Mouse (Mus musculus): Measurements from ENCODE around the gene Doxl2. TPM values are rescaled to one million over a fixed set of nuclear protein-coding genes. Genes with fewer than 3 reads are reported as not detected.

The Doxl2 gene
- polyA plus RNA-seq, 1 experiment from 2014 or later, result not detected

DNA sequence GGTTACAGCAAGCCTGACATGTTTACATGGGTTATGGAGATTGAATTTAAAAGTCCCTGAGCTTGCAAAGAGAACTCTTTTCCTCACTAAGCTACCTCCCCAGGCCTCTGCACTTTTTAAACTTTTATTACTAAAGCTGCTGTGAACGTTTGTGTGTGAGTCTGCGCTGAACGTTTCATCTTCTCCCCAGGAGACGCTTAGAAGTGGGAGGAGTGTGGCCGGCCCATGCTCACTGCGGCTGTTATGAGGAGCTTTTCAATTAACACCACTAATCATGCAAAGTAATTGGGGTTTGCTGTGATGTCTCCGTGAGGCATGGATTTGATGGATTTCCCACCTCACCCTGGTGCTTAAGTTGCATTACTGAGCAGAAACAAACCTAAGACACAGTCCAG is 34.4 kb downstream of the Doxl2 start:
- Histone ChIP-seq H3K36me3 (no peaks in the 10 kb centered on the region), H3K4me2 (peak overlapping the region; percentile 74), H3K27me3 (replicated peaks) (no peaks in the 10 kb centered on the region; the same call in 1 of the 2 replicates), H3K9ac (no peak overlapping the region), H3K9me3 (replicated peaks) (0 out of 2 replicates have a peak, but pooled peaks cover 5% of the 10 kb centered on the region), H3K4me3 (peak overlapping the region; percentile 43; the same call in 1 of the 2 replicates), H3K4me1 (replicated peaks) (peaks cover 8% of the 10 kb centered on the region), H3K27ac (ENCODE audit: poor library complexity, severe bottlenecking) (no peak overlapping the region)
- whole genome bisulfite sequencing, result 32% methylated on average over 7 of the region's 7 CpGs
- ATAC-seq (ENCODE audit: insufficient number of reproducible peaks, low FRiP score), result no peak

GRCm38 (mm10) chr6:49009665-49010064 is 34.9 kb downstream of the Doxl2 start:
- Histone ChIP-seq H3K9me3 (replicated peaks) (0 out of 2 replicates have a peak, but pooled peaks cover 5% of the 10 kb centered on the region), H3K4me3 (no peak overlapping the region), H3K27me3 (replicated peaks) (no peaks in the 10 kb centered on the region; the same call in 1 of the 2 replicates), H3K27ac (ENCODE audit: poor library complexity, severe bottlenecking) (no peak overlapping the region), H3K4me1 (replicated peaks) (peaks cover 8% of the 10 kb centered on the region), H3K4me2 (no peak overlapping the region), H3K36me3 (no peaks in the 10 kb centered on the region), H3K9ac (no peak overlapping the region)
- ATAC-seq (ENCODE audit: insufficient number of reproducible peaks, low FRiP score), result no peak
- 77% methylated on average over 1 of the region's 1 CpGs for WGBS

- no peak overlapping the region for H3K27ac ChIP-seq (ENCODE audit: poor library complexity, severe bottlenecking)
- no peak overlapping the region for H3K4me2 ChIP-seq
- no peaks in the 10 kb centered on the region for H3K36me3 ChIP-seq
- H3K9ac ChIP-seq, result no peak overlapping the region
- H3K27me3 ChIP-seq (replicated peaks), result no peaks in the 10 kb centered on the region; the same call in 1 of the 2 replicates
- H3K9me3 ChIP-seq (replicated peaks), result 0 out of 2 replicates have a peak, but pooled peaks cover 5% of the 10 kb centered on the region
- no peak for ATAC-seq (ENCODE audit: insufficient number of reproducible peaks, low FRiP score)
- H3K4me1 ChIP-seq (replicated peaks), result peaks cover 8% of the 10 kb centered on the region
- WGBS, result 74% methylated on average over 5 of the region's 5 CpGs
- H3K4me3 ChIP-seq, result no peak overlapping the region
These were observed 36.4 kb downstream of the Doxl2 start for GRCm38 (mm10) chr6:49011191-49011590.

- no peak for ATAC-seq (ENCODE audit: insufficient number of reproducible peaks, low FRiP score)
- Histone ChIP-seq H3K36me3 (no peaks in the 10 kb centered on the region), H3K9ac (no peak overlapping the region), H3K27me3 (replicated peaks) (no peaks in the 10 kb centered on the region; the same call in 1 of the 2 replicates), H3K4me1 (replicated peaks) (peaks cover 8% of the 10 kb centered on the region), H3K4me3 (no peak overlapping the region), H3K4me2 (no peak overlapping the region), H3K27ac (ENCODE audit: poor library complexity, severe bottlenecking) (no peak overlapping the region), H3K9me3 (replicated peaks) (0 out of 2 replicates have a peak, but pooled peaks cover 5% of the 10 kb centered on the region)
- 60% methylated on average over 4 of the region's 4 CpGs for WGBS
These were observed 38.3 kb downstream of the Doxl2 start for GRCm38 (mm10) chr6:49013023-49013422.

GRCm38 (mm10) chr6:49013458-49013857 is 38.7 kb downstream of the Doxl2 start:
- Histone ChIP-seq H3K36me3 (no peaks in the 10 kb centered on the region), H3K9me3 (replicated peaks) (0 out of 2 replicates have a peak, but pooled peaks cover 5% of the 10 kb centered on the region), H3K27me3 (replicated peaks) (no peaks in the 10 kb centered on the region; the same call in 1 of the 2 replicates), H3K27ac (ENCODE audit: poor library complexity, severe bottlenecking) (no peak overlapping the region), H3K4me1 (replicated peaks) (peaks cover 5% of the 10 kb centered on the region), H3K4me3 (no peak overlapping the region), H3K9ac (no peak overlapping the region), H3K4me2 (no peak overlapping the region)
- ATAC-seq (ENCODE audit: insufficient number of reproducible peaks, low FRiP score), result no peak
- 79% methylated on average over 3 of the region's 3 CpGs for WGBS

DNA sequence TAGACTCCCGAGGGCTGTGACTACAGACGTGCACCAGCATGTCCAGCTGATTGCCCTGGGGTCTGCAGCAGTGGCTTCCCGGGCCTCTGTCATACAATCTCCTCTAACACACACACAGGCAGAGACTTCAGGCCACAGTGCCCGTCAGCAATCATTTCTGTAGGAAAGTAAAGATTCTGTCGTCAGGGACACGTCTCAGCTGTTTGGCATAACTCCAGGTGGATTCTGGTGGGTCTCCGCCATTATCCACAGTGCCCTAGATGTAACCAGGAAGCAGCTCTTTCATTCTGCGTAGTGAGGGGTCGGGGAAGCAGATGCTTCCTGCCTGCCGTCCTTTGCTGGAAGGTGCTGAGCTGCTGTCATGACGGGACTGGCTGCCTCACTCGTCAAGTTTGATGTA is 42.4 kb downstream of the Doxl2 start:
- ATAC-seq (ENCODE audit: insufficient number of reproducible peaks, low FRiP score), result no peak
- Histone ChIP-seq H3K4me3 (no peak overlapping the region), H3K4me1 (replicated peaks) (0 out of 2 replicates have a peak, but pooled peaks cover 6% of the 10 kb centered on the region), H3K4me2 (no peak overlapping the region), H3K9me3 (replicated peaks) (no peaks in the 10 kb centered on the region), H3K36me3 (no peaks in the 10 kb centered on the region), H3K27me3 (replicated peaks) (no peaks in the 10 kb centered on the region), H3K27ac (ENCODE audit: poor library complexity, severe bottlenecking) (no peak overlapping the region), H3K9ac (no peak overlapping the region)
- WGBS, result 53% methylated on average over 12 of the region's 12 CpGs

DNA sequence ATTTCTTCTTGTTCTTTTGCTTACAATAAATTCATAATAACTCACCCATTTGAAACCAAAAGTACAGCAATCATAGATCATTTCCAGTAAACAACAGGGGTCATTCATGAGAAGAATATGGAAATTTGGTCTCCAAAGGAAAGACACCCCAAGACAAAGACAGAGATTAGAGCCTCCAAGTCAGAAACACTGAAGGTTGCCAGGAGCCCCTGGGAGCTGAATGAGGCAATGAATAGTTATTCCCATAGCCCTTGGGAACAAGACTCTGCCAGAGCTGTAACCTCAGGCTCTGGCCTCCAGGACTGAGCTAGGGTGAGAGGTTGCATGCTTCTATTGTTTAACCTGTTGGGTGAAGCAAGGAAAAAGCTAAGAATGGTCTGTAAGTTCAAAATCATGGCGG is 44.6 kb downstream of the Doxl2 start:
- Histone ChIP-seq H3K4me3 (no peak overlapping the region), H3K9ac (no peak overlapping the region), H3K9me3 (replicated peaks) (no peaks in the 10 kb centered on the region), H3K4me2 (no peak overlapping the region), H3K27me3 (replicated peaks) (no peaks in the 10 kb centered on the region), H3K4me1 (replicated peaks) (0 out of 2 replicates have a peak, but pooled peaks cover 6% of the 10 kb centered on the region), H3K36me3 (no peaks in the 10 kb centered on the region), H3K27ac (ENCODE audit: poor library complexity, severe bottlenecking) (no peak overlapping the region)
- no peak for ATAC-seq (ENCODE audit: insufficient number of reproducible peaks, low FRiP score)
- WGBS, result 91% methylated on average over 1 of the region's 1 CpGs

DNA sequence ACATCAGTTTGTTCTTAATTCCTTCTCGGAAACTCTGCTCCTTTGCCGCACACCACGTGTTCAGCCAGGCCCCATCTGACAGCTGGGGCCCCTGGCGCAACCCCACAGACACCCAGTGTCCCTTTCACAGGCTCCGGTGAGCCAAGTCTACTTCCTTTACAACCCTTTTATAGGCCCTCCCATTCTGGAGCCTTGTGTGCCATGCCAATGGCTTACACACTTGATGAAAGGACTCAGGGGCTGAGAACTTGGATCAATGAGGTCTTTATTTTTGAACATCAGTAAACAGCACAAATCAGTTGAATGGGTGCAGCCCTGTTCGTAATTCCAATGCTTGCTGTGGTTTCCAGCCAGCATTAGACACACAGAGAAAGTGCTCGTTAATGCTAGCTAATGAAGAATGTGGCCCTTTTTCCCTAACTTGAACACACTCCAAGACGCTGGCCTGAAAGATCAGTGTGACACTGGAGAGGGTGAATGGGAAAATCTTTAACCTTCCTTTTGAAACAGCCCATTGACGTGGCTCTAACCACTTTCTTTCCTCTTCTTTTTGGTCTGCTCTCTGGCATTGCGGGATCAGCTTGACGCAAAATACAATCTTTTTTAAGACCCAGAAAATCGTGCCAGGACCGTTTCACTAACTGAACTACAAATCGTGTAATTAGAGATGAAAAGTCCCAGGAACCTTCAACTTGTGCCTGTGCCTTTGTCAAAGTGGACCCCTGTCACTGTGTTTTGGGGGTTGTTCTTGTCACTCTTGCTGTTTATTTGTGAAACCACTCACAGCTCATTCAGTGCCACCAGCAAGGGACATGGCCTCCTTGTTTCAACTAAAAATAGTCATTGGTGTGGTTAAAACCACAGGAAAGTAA is 46.6 kb downstream of the Doxl2 start:
- WGBS, result 75% methylated on average over 14 of the region's 14 CpGs
- Histone ChIP-seq H3K4me1 (replicated peaks) (0 out of 2 replicates have a peak, but pooled peaks cover 6% of the 10 kb centered on the region), H3K4me3 (no peak overlapping the region), H3K9me3 (replicated peaks) (no peaks in the 10 kb centered on the region), H3K4me2 (no peak overlapping the region), H3K27me3 (replicated peaks) (no peaks in the 10 kb centered on the region), H3K36me3 (no peaks in the 10 kb centered on the region), H3K27ac (ENCODE audit: poor library complexity, severe bottlenecking) (no peak overlapping the region), H3K9ac (no peak overlapping the region)
- ATAC-seq (ENCODE audit: insufficient number of reproducible peaks, low FRiP score), result no peak

GRCm38 (mm10) chr6:49022384-49022783 is 47.6 kb downstream of the Doxl2 start:
- no peak for ATAC-seq (ENCODE audit: insufficient number of reproducible peaks, low FRiP score)
- no peak overlapping the region for H3K4me2 ChIP-seq

DNA sequence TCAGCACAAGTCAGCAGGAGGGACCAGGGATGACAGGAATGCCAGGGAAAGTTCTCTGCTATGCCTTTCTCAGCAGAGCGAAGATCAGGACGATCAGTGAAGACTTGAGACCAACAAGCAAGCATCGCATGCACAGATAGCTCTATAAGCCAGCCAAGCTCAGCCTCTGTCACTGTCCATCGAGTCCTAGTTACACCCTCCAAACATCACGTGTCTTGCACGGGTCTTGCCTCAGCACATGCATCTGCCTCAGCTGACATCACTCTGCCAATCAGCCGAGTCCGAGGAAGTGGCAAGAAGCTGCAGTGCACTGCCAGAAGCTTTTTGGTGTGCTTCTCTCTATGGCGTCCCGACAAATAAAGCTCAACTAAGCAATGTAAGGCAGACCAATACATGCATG is 48.6 kb downstream of the Doxl2 start:
- H3K27ac ChIP-seq (ENCODE audit: poor library complexity, severe bottlenecking), result no peak overlapping the region
- WGBS, result 78% methylated on average over 10 of the region's 10 CpGs
- ATAC-seq (ENCODE audit: insufficient number of reproducible peaks, low FRiP score), result no peak

More at GRCm38 (mm10) chr6:49022384-49022783, 47.6 kb downstream of the Doxl2 start:
- no peaks in the 10 kb centered on the region for H3K9me3 ChIP-seq (replicated peaks)
- 0 out of 2 replicates have a peak, but pooled peaks cover 6% of the 10 kb centered on the region for H3K4me1 ChIP-seq (replicated peaks)
- H3K4me3 ChIP-seq, result no peak overlapping the region
- no peaks in the 10 kb centered on the region for H3K36me3 ChIP-seq
- WGBS, result 85% methylated on average over 2 of the region's 2 CpGs
- H3K9ac ChIP-seq, result no peak overlapping the region
- H3K27me3 ChIP-seq (replicated peaks), result no peaks in the 10 kb centered on the region
- no peak overlapping the region for H3K27ac ChIP-seq (ENCODE audit: poor library complexity, severe bottlenecking)

GRCm38 (mm10) chr6:49025290-49025689 is 50.5 kb downstream of the Doxl2 start:
- 81% methylated on average over 7 of the region's 7 CpGs for WGBS
- H3K9me3 ChIP-seq (replicated peaks), result no peaks in the 10 kb centered on the region
- H3K9ac ChIP-seq, result no peak overlapping the region
- H3K4me3 ChIP-seq, result no peak overlapping the region
- H3K4me2 ChIP-seq, result no peak overlapping the region
- no peaks in the 10 kb centered on the region for H3K27me3 ChIP-seq (replicated peaks)
- no peak overlapping the region for H3K27ac ChIP-seq (ENCODE audit: poor library complexity, severe bottlenecking)
- 0 out of 2 replicates have a peak, but pooled peaks cover 6% of the 10 kb centered on the region for H3K4me1 ChIP-seq (replicated peaks)
- H3K36me3 ChIP-seq, result no peaks in the 10 kb centered on the region
- no peak for ATAC-seq (ENCODE audit: insufficient number of reproducible peaks, low FRiP score)

More for the DNA sequence above, 48.6 kb downstream of the Doxl2 start:
- no peaks in the 10 kb centered on the region for H3K36me3 ChIP-seq
- H3K4me3 ChIP-seq, result no peak overlapping the region
- H3K27me3 ChIP-seq (replicated peaks), result no peaks in the 10 kb centered on the region
- H3K4me1 ChIP-seq (replicated peaks), result 0 out of 2 replicates have a peak, but pooled peaks cover 6% of the 10 kb centered on the region
- no peak overlapping the region for H3K9ac ChIP-seq
- no peaks in the 10 kb centered on the region for H3K9me3 ChIP-seq (replicated peaks)
- no peak overlapping the region for H3K4me2 ChIP-seq

All from heart, embryonic 12.5 days (tissue).